18 mouse cellular contexts compared by ENCODE assay signal in the genomic region with DNA sequence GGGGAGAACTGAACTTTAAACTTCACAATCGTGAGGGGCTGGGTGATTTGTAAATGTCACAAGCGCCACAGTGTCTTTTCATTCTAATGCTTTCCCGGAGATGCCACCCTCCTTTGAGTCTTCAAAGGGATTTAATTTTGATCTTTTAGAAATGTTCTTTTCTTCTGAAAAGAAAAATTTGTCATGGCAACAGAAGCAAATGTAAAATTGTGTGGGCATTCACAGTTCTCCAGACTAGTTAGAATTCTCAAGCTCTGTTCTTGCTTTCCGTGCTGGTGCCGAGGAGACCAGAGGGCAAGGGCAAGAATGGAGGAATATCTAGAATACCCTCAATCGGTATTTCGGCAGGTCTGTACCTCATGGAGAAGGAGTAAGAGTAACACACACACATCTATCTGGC.
"Had no signal": no experiment of that assay in that cellular context is flagged by ENCODE, and none has a peak within 500 bp of the region (broad histone marks: within the 10 kb centered on the region; RNA-seq: fewer than 3 reads in every experiment).

No protein-coding gene starts in this region.

- H3K27ac ChIP-seq: heart, adult 2 months; heart, embryonic 13.5 days; heart, embryonic 15.5 days; hindbrain, embryonic 13.5 days; hindbrain, embryonic 15.5 days; hindbrain, postnatal 0 days; kidney, embryonic 15.5 days; limb, embryonic 10.5 days; limb, embryonic 12.5 days; liver, embryonic 13.5 days; liver, embryonic 15.5 days had no signal

- H3K4me3 ChIP-seq: heart, adult 2 months; heart, embryonic 13.5 days; heart, embryonic 15.5 days; hindbrain, embryonic 13.5 days; hindbrain, embryonic 15.5 days; kidney, embryonic 15.5 days; limb, embryonic 10.5 days; limb, embryonic 12.5 days; liver, embryonic 13.5 days; liver, embryonic 15.5 days had no signal

- DNase-seq: gastrocnemius, postnatal 14 days; gastrocnemius, postnatal 36 days; heart, adult 2 months; heart, postnatal 14 days; heart, postnatal 36 days; kidney, postnatal 10 days; kidney, postnatal 4 days; liver; liver, embryonic 13.5 days had no signal
